11 mouse cellular contexts compared by ENCODE assay signal in genomic region chr3:98016901-98017591, GRCm38 (mm10). TPM values are rescaled to one million over a fixed set of nuclear protein-coding genes. Genes with fewer than 3 reads are reported as not detected.
DNase-seq lines count a peak whose midpoint lies in the region; ATAC-seq lines count a peak whose summit lies in the region.
"Had no signal": no experiment of that assay in that cellular context is flagged by ENCODE, and none has a peak within 500 bp of the region (broad histone marks: within the 10 kb centered on the region; RNA-seq: fewer than 3 reads in every experiment).

No protein-coding gene starts in this region.

- peak; percentile 66 to 68 for DNase-seq in cerebellum, postnatal 10 days
- no peak for DNase-seq in lung, adult 18-20 months
- DNase-seq in kidney, postnatal 36 days: peak; percentile 56 to 67
- no peak for DNase-seq in urinary bladder, adult 18-20 months (ENCODE audit: low spot score in 2 of 2)
- DNase-seq: cerebellum, adult 2 months had no signal

- no peak for ATAC-seq in cerebellum, adult (ENCODE audit: insufficient number of reproducible peaks, low FRiP score, low TSS enrichment)
- no peak for ATAC-seq in lung, embryonic 15.5 days (ENCODE audit: borderline replicate concordance, extremely low read depth, low FRiP score, low TSS enrichment)
- no peak for ATAC-seq in stomach, embryonic 16.5 days (ENCODE audit: insufficient read depth, low FRiP score)
- ATAC-seq in frontal cortex, adult (ENCODE audit: low TSS enrichment): no peak
- ATAC-seq: Patski had no signal

- H3K9ac ChIP-seq in lung, embryonic 15.5 days: peak overlapping the region; percentile 6; the same call in 1 of the 2 replicates
- H3K9ac ChIP-seq in stomach, embryonic 16.5 days (ENCODE audit: low read length): no peak overlapping the region
- H3K9ac ChIP-seq: neural tube, embryonic 12.5 days had no signal

- peak overlapping the region; percentile 83 for H3K4me2 ChIP-seq in lung, embryonic 15.5 days
- 0 out of 2 replicates have a peak overlapping the region, but pooled peaks have one; percentile 4 for H3K4me2 ChIP-seq in stomach, embryonic 16.5 days (ENCODE audit: low read depth, low read length)
- H3K4me2 ChIP-seq: neural tube, embryonic 12.5 days had no signal

- H3K4me1 ChIP-seq in lung, embryonic 15.5 days: peaks cover 78% of the 10 kb centered on the region
- peaks cover 50% of the 10 kb centered on the region for H3K4me1 ChIP-seq in stomach, embryonic 16.5 days (ENCODE audit: control insufficient read depth, insufficient read depth, low read length)

- peak overlapping the region; percentile 13; the same call in 1 of the 2 replicates for H3K4me3 ChIP-seq in lung, embryonic 15.5 days
- H3K4me3 ChIP-seq in stomach, embryonic 16.5 days (replicated peaks; ENCODE audit: low read length): no peak overlapping the region
- H3K4me3 ChIP-seq: neural tube, embryonic 12.5 days had no signal

- 64% methylated on average over 5 of the region's 5 CpGs for WGBS in lung, embryonic 15.5 days
- 58% methylated on average over 5 of the region's 5 CpGs for WGBS in stomach, embryonic 16.5 days

- no peaks in the 10 kb centered on the region for H3K27me3 ChIP-seq in lung, embryonic 15.5 days
- no peaks in the 10 kb centered on the region for H3K27me3 ChIP-seq in stomach, embryonic 16.5 days (ENCODE audit: control insufficient read depth, insufficient read depth, low read length)
- H3K27me3 ChIP-seq: neural tube, embryonic 12.5 days; Patski had no signal

- no peaks in the 10 kb centered on the region for H3K9me3 ChIP-seq in lung, embryonic 15.5 days
- no peaks in the 10 kb centered on the region for H3K9me3 ChIP-seq in stomach, embryonic 16.5 days (replicated peaks; ENCODE audit: control insufficient read depth, low read length)
- H3K9me3 ChIP-seq: neural tube, embryonic 12.5 days had no signal

- no peaks in the 10 kb centered on the region for H3K36me3 ChIP-seq in lung, embryonic 15.5 days
- no peaks in the 10 kb centered on the region for H3K36me3 ChIP-seq in stomach, embryonic 16.5 days (ENCODE audit: control insufficient read depth, insufficient read depth, low read length)
- H3K36me3 ChIP-seq: neural tube, embryonic 12.5 days had no signal

- no peak overlapping the region for H3K27ac ChIP-seq in lung, embryonic 15.5 days
- no peak overlapping the region for H3K27ac ChIP-seq in stomach, embryonic 16.5 days (ENCODE audit: low read length)
- H3K27ac ChIP-seq: neural tube, embryonic 12.5 days had no signal

RNA-seq across cellular contexts. Expression of gene Notch2, which starts 3.7 kb away (rescaled TPM):
- 33.4 and 35.1 TPM in 2 replicates for polyA plus RNA-seq in lung, embryonic 15.5 days (2015; fragmentation: Nextera tagmentation; extraction: Ambion mirVana)
- 20.4 and 23.6 TPM in 2 replicates for polyA plus RNA-seq in stomach, embryonic 16.5 days (2015; fragmentation: Nextera tagmentation; extraction: Ambion mirVana)

Comparison
In these comparisons a context has a peak if more than half of its experiments do, and no peak if none do; other contexts are left out.
1. DNase-seq: peak in cerebellum, postnatal 10 days (2 of 2) and kidney, postnatal 36 days (2 of 2); none in lung, adult 18-20 months (0 of 2) and urinary bladder, adult 18-20 months (0 of 2).